Mouse (Mus musculus) gastrocnemius, adult 8-10 months (tissue): Measurements from ENCODE around the gene Tspan31. TPM values are rescaled to one million over a fixed set of nuclear protein-coding genes. Genes with fewer than 3 reads are reported as not detected.
"Not testable (repeated sequence)": the region's sequence is repeated elsewhere in the genome, so short reads cannot be mapped to it uniquely, and the experiment has no call there.

ENCODE experiments used
- DNase-seq, 2 experiments: peaks; one replicate each; pipeline ENCODE4 v3.0.0; 2022; ENCODE audit warnings: low spot score in 2 of 2
- total RNA-seq, 4 experiments: library from RNA; stranded (reverse); gene quantifications; 2 replicates each; pipeline ENCODE4 v1.2.4; 2022

The Tspan31 gene
- total RNA-seq, 4 experiments from 2014 or later, result 21.0 to 24.9 (median 21.5) TPM

DNA sequence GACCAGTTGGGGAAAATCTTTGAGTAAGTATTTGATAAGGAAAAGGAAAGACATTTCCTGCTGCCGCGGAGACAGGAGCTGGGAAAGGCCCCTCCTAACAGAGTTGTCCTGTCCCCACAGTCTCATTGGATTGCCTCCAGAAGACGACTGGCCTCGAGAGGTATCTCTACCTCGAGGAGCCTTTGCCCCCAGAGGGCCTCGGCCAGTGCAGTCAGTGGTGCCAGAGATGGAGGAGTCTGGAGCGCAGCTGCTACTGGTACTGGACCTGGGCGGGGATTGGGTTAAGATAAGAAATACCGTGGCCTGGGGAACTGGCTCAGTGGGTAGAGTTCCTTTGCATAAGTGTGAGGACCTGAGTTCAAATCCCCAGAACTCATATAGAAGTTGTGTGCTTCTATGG is 4.1 kb downstream of the Tspan31 start:
- DNase-seq, result no peak

DNA sequence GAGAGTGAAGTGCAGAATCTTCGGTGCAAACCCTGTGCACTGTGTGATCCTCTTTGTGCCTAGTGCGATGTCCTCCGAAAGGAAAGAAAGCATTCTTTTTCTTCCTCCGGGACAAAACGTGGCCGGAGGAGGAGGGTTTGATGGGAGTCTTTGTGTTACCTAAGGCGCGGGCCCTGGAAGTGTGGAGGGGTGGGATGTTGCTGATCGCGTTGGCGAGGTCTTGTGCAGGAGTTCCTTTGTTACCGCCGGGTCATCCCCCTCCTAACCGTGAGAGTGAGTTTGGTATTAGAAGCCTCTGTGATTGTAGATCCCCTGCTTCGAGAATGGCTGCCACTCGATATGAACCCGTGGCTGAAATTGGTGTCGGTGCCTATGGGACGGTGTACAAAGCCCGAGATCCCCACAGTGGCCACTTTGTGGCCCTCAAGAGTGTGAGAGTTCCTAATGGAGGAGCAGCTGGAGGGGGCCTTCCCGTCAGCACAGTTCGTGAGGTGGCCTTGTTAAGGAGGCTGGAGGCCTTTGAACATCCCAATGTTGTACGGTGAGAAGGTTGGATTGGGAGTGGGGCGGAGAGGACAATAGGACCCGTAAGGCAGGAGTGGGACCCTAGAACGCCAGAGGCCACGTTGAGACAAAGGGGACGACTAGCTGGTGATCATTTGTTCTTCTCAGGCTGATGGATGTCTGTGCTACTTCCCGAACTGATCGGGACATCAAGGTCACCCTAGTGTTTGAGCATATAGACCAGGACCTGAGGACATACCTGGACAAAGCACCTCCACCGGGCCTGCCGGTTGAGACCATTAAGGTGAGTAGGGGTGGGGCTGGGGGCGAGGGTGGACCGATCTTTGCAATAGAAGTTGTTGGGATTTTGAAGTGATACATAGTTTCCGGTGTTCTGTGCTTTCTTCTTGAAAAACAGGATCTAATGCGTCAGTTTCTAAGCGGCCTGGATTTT is 5.9 kb downstream of the Tspan31 start:
- DNase-seq, result no peak

DNA sequence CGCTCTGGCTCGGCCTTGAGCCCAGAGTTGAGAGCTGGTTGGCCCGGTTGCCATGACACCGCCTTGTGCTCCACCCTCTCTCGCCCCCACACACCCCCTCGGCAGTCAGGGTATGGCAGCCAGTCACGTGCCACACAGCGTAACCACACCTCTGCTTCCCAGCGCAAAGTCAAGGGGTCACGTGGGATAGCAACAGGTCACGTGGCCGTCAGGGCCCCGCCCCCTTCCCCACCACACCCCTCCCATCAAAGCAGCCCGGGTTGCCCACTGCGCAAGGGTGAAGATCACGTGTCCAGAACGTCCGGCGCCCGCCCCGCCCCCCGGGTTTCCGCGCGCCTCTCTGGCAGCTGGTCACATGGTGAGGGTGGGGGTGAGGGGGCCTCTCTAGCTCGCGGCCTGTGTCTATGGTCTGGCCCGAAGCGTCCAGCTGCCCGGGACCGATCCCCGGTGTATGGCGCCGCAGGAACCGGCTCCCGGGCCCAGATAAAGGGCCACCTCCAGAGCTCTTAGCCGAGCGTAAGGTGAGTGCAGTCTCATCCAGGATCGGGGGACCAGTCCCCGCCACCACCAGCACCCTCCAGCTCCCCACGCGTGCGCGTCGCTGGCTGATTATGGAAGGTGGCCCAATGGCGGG is 6.7 kb downstream of the Tspan31 start, which contains the start of gene Cdk4:
TSS of gene Cdk4 (plus strand) at position 296 of the 634 bp plus-strand sequence.
- peak; percentile 97 to 98 for DNase-seq

DNA sequence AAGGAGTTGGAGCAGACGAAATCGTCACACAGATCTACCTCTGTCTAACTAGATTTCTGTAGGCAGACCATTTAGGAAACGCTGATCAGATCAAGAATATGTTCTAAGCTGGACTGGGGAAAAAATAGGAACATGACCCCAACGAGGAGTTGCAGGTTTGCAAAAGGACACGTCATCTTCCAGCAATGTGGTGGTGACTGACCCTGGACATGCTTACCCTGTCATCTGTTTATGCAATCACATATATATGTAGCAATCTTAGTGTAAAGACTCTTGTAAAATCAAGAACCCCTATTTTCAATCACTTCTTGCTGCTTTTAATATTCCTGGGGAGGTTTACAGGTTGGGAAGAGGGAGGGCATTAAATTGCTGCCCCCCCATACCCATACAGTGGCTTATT is 7.6 kb downstream of the Tspan31 start:
- no peak for DNase-seq

DNA sequence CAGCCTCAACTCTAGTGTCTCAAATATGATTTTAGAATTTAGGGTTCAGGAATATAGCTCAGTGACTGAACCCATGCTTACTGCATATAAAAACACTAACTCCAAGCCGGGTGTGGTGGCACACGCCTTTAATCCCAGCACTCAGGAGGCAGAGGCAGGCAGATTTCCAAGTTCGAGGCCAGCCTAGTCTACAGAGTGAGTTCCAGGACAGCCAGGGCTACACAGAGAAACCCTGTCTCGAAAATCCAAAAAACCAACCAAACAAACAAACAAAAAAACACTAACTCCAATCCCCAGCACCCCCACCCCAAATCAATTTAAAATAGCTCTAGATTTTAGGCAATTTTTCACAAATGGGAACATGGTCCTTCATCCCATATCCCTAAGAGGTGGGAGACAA is 8.0 kb downstream of the Tspan31 start:
- not testable (repeated sequence) for DNase-seq

DNA sequence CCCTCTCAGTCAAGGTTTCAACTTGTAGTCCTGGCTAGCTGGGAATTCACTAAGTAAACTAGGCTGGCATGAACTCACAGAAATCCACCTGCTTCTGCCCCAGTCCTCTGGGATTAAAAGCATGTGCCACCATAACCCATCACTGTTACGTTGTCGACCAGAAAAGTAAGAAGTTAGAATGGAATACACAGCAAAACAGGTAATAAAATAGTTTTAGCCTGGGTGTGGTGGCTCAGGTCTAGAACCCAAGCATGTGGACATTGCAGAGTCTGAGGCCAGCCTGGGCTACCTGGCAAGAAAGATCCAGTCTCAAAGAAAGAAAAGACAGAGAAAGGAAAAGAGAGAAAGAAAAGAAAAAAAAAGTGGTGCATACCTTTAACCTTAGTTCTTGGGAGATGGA is 8.6 kb downstream of the Tspan31 start:
- no peak for DNase-seq

DNA sequence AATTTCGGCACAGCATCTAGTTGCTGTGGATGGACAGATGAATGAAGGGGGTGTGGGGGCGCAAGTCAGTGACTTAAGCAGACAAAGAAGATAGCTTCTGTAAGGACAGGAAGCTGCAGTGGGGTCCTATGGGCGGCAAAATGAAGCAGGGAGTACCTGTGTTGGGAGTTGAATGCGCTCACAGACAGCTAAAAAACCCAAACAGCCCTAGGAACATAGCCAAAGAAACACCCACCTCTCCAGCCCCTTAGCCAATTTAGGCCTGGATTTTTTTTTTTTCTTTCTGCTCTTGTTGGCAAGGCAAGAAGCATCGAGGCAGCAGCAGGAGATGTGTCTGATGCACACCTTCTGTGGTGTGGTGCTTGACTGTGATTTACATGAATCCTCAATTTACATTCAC is 9.0 kb downstream of the Tspan31 start:
- no peak for DNase-seq

DNA sequence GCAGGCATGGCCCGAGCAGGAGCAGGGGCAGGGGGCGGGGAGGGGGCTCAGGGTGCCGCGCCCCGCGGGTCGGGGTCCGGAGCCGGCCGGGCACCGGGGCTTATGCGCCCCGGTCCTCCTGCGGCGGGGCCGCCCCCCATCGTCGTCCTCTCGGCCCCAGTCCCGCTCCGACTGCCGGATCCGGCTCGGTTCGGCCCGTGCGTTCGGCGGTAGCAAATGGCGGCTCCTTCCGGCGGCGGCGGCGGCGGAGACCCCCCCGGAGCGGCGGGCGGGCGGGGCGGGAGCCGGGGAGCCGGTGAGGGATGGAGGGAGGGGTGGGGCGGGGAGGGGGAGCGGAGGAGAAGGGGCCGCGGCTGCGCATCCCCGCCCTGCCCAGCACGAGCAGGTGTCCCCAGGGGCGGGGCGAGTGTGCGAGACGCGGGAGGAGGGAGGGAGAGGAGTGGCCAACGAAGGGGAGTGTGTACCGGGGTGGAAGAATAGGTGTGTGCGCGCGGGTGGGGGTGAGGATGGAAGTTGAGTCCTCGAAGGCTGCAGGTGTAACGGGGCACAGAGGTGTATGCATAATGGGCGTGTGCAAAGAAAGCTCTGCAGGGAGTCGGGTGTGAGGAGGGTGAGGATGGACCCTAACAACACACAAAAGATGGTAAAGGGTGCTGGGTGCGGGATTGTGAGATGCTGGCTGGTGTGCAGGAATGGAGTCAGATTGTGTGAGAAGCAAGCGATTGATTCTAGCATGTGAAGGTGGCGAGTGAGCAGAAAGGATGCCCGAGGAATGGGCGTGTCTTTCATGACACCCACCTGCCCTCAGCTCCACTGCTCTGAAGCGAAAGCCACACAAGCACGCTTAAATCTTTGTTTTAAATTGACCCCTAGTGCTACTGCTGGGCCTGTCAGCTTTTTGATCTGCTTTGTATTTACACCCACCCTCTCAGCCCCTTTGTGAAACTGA is 9.8 kb downstream of the Tspan31 start, which contains the start of gene March9:
TSS of gene March9 (minus strand) at position 217 of the 949 bp plus-strand sequence.
- DNase-seq, result no peak

DNA sequence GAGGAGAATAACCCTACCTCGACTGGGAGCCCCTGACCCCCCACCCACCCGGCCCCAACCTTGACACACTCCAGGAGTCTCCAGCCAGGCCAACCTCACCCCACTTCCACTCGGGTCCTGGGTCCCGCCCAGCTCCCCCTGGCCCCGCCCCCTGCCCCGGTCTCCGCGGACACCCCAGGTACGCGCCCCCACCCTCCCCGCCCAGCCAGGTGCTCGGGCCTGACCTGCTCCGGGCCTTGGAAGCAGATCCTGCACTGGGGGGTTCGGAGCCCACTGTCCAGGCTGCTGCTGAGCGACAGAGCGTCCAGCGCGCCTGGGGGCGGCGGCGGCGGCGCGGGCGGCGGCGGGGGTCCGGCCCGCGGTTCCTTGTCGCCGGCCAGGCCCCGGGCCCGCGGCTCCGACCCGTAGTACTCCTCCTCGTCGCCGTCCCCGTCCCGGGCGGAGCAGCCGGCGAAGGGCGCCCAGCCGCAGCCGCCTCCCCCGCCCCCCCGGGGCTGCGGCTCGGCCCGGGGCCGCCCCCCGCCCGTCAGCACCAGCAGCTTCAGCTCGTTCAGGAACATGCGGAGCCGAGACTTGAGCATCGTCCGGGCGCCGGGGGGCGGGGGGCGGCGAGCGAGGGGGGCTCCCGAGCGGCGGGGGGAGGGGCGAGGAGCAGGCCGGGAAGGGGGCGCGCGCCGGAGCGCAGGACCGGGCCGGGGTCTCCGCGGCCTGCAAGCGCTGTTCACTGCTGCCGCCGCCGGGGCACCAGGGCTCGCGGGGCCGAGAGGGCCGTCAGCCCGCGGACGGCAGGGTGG is 10.7 kb downstream of the Tspan31 start:
- no peak for DNase-seq

DNA sequence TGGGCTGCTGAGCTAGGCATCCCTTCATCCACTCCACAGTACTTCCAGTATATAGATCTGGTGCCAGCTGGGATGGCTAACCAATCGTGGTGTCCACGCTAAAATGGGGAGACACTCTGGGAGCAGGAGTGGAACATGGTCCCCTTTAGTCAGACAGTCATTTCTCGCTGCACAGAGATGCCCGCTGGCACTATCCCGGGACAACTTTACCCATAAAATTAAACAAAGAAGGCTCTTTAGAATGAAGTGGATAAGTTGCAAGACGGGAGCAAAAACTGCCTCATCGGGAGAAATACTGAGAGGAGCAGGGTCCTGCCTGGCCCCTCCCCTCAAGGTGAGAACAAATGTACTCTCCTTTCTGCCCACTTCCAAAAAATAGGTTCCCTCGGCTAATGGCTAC is 11.4 kb downstream of the Tspan31 start:
- DNase-seq, result no peak

DNA sequence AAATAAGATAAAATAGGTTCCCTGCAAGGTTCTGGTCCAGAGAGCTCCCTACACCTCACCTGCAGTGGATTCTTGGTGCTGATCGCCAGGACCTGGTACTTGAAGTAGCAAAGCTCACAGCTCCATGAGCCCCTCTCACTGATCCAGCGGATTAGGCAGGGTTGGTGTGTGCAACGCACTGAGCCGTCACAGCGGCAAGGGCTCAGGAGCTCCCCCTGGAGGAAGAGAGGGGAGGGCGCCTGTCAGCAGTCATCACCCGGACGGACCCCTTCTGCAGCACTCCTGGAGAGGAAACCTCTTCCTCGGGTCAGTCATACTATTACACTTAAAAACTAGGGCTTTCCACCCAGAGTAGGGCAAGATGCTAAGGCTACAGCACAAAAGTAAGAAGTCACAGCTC is 11.9 kb downstream of the Tspan31 start:
- peak in 1 of 2 experiments; percentile 40 for DNase-seq

DNA sequence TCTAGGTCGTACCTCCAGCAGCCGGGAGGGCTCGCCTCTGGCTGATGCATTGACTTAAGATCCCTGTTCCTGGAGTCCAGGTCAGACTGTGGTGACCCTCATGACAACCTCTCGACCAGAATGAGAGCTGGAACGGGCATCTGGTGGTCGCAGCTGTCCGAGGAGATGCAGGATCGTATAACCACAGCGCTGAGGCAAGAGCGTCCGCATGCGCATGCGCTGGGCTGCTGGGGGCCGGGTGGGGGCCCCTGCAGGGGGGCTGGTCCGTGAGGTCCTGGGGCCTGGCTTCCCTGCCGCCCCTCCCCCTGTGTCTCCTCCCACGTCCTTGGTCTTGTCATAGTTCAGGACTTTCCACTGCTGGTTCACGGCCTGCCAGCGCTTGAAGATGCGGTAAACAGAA is 13.6 kb downstream of the Tspan31 start:
- DNase-seq, result no peak

DNA sequence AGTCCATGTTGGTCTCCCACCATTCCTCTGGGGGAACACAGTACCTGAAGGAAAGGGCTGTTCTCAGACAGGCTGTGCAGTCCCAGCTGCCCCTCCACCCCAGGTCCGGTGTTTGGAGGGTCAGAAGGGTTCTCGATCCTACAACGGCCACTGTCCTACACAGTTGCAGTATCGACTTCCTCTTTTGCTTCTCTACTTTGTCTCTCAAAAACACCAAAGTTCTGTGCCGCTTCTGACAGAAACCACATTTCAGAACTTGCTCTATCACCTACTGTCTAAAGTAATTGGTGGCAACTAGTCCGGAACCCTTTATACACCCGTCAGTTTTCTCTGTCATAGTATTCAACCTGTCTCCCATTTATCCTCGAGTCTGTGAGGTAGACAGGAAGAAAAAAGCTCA is 14.7 kb downstream of the Tspan31 start:
- DNase-seq, result no peak

DNA sequence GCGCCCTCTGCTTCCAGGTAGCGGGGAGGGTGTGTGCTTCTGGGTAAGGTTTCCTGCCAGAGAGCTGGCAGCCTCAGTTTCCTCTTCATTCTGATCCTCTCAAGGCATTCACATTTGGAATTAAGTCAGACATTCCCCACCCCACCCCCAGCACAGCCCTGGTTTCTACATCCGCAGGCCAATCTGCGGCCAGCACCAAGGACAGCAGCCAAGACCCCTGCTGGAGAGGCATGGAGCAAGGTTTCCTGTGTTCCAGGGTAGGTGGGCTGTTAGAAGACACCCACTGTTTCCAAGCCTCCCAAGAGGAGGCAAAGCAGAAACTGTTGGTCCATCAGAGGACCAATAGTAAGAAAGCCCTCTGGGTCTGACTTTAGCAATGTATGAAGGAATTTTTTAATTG is 15.4 kb downstream of the Tspan31 start:
- DNase-seq, result no peak

DNA sequence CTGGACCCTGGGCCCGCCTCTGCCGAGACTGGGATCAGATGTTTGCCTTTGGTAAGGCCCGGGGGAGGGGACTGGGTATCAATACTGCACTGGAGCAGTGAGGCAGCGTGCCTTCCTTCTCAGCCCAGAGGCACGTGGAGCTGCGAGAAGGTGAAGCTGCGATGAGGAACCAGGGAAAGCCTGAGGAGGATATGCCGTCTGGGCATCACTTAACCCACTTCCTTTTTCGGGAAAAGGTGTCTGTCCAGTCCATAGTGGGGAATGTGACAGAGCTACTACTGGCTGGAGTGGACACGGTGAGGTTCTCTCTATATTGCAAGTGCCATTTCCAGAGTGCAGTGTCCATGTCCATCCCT is 20.0 kb downstream of the Tspan31 start:
- no peak for DNase-seq

DNA sequence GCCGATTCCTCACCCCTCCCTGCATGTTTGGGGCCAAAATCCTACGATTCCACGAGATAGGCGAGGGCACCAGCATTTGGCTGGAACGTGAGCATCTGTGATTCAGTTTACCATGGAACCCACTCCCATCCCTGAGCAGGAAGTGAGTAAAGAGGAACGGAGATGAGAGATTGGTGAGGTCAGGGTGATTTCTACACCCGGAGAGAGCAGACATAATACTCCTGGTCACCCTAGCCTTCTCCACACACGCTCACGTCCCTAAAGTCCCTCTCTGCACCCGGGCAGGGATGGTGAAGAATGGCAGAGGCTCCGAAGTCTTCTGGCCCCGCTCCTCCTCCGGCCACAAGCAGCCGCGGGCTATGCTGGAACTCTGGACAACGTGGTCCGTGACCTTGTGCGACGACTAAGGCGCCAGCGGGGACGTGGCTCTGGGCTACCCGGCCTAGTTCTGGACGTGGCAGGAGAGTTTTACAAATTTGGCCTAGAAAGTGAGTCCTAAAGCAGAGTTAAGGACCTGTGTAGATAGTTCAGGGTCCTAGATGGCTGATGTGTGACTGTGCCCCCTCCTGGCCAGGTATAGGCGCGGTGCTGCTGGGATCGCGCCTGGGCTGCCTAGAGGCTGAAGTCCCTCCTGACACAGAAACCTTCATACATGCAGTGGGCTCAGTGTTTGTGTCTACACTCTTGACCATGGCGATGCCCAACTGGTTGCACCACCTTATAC is 20.5 kb downstream of the Tspan31 start:
- DNase-seq, result no peak

DNA sequence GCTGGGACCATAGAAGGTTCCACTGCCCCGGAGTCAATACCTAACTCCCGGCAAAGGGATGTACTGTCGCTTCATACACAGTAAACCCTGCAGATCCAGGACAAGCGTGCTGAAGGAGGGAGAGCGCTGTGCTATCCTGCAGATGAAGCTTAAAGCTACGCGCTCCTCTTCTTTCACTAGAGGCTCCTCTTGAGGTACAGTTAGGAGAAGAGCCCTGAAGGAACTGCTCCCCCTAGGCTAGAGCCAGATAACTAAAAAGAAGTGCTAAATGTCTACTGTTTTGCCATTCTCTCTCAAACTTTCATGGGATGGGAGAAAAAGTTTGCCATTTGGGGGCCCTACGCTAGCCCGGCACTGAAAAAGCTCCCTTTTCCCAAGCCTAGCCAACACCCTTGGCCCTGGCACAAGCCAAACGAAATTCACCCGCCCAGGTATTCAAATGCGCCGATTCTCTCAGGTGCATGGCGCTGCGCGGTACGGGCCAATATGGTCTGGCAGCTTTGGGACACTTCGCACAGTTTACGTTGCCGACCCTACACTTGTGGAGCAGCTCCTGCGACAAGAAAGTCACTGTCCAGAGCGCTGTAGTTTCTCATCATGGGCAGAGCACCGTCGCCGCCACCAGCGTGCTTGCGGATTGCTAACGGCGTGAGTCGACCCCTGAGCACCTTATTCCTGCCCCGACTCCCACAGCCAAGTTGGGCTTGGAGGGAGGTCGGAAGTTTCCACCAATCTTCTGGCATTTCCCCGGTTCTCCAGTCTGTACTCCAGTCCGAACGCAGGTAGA is 21.3 kb downstream of the Tspan31 start:
- DNase-seq, result no peak

DNA sequence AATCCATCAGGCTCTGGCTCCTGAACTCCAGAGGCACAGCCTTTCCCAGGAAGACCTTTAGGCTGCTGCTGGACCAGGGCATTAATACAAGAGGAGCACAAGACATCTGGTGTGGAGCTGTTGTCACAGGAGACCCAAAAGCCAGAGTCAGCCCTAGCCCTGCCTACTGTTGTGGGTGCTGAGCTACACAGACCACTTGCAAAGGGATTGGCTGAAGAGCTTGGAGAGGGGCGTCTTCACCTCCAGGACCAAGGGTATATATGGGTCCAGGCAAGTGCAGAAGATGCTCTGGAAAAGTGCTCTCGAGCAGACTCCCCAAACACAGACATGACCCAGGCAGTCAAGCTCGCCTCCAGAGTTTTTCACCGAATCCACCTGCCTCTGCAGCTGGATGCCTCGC is 22.1 kb downstream of the Tspan31 start, which contains the start of gene Cyp27b1:
TSS of gene Cyp27b1 (plus strand) at position 297 of the 400 bp plus-strand sequence.
- DNase-seq, result no peak

DNA sequence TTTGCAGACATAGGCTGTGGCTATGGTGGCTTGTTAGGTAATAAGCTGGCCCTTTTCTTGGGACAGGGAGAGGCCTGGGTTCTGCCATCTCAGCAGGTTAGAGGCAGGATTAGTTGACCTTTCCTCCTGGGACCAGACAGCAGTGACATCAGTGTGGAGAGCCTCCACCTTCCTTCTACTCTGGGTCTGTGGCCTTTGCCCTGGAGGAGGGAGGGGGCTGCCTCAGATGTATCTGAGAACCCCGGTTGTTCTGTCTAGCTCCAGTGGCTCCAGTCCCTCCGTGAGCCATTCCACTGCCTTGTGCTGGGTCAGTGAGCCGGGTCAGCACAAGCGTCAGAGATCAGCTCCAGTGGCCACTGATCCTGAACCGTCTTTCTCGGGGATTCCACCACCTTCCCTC is 26.9 kb downstream of the Tspan31 start:
- no peak for DNase-seq
